Mouse (Mus musculus) inflammation-experienced regulatory T-cells, adult 6 months (primary cell): ENCODE data around the gene Rnf26. TPM values are rescaled to one million over a fixed set of nuclear protein-coding genes. Genes with fewer than 3 reads are reported as not detected.

Experiments used
- ATAC-seq: one replicate; pipeline ENCODE4 v1.8.0; 2017
- polyA plus RNA-seq, 3 experiments: library from polyadenylated mRNA; unstranded; fragments of 100-300 nt; shearing (Covaris generic); gene quantifications; one replicate each; pipeline ENCODE4 v1.2.1; 2017

Rnf26 gene
- 1 to 10 TPM; 3.9 to 8.2 (median 6.0) TPM for polyA plus RNA-seq

GRCm38 (mm10) chr9:44113105-44113789 lies at the start of gene Rnf26, which contains the start of gene Gm49380:
Rnf26 (minus strand) TSS chr9:44113517.
Gm49380 (minus strand) TSS chr9:44113500.
- peak; percentile 99 for ATAC-seq

- ATAC-seq = no peak
These were observed 46.6 kb upstream of the Rnf26 start for GRCm38 (mm10) chr9:44159886-44160285.

GRCm38 (mm10) chr9:44147290-44147689 lies 34.0 kb upstream of the Rnf26 start:
- ATAC-seq = no peak

GRCm38 (mm10) chr9:44144718-44145060 lies 31.4 kb upstream of the Rnf26 start:
- no peak for ATAC-seq

GRCm38 (mm10) chr9:44144023-44144717 lies 30.9 kb upstream of the Rnf26 start:
- no peak for ATAC-seq

- ATAC-seq = no peak
These were observed 30.1 kb upstream of the Rnf26 start for GRCm38 (mm10) chr9:44143421-44143820.

GRCm38 (mm10) chr9:44141951-44142350 lies 28.6 kb upstream of the Rnf26 start:
- no peak for ATAC-seq

- ATAC-seq = no peak
These were observed 24.5 kb upstream of the Rnf26 start for GRCm38 (mm10) chr9:44137846-44138245.

- no peak for ATAC-seq
These were observed 22.6 kb upstream of the Rnf26 start for GRCm38 (mm10) chr9:44135731-44136411.

GRCm38 (mm10) chr9:44134851-44135730 lies 21.8 kb upstream of the Rnf26 start:
- peak; percentile 19 for ATAC-seq

GRCm38 (mm10) chr9:44134101-44134850 lies 21.0 kb upstream of the Rnf26 start, which contains the start of gene Mcam:
Mcam (plus strand) TSS chr9:44134469.
- no peak for ATAC-seq

GRCm38 (mm10) chr9:44133287-44133686 lies 20.0 kb upstream of the Rnf26 start:
- no peak for ATAC-seq

- no peak for ATAC-seq
These were observed 18.9 kb upstream of the Rnf26 start for GRCm38 (mm10) chr9:44132200-44132599.

- ATAC-seq = no peak
These were observed 17.9 kb upstream of the Rnf26 start for GRCm38 (mm10) chr9:44131276-44131590.

GRCm38 (mm10) chr9:44130581-44131275 lies 17.4 kb upstream of the Rnf26 start:
- ATAC-seq = no peak

GRCm38 (mm10) chr9:44130034-44130433 lies 16.7 kb upstream of the Rnf26 start:
- peak; percentile 92 for ATAC-seq

- ATAC-seq = peak; percentile 29
These were observed 16.3 kb upstream of the Rnf26 start for GRCm38 (mm10) chr9:44129633-44130032.

- ATAC-seq = no peak
These were observed 14.1 kb upstream of the Rnf26 start for GRCm38 (mm10) chr9:44127351-44127801.

- no peak for ATAC-seq
These were observed 13.4 kb upstream of the Rnf26 start for GRCm38 (mm10) chr9:44126746-44127145.

- ATAC-seq = peak; percentile 42
These were observed 12.5 kb upstream of the Rnf26 start for GRCm38 (mm10) chr9:44125546-44126428.
